Mouse (Mus musculus): Measurements from ENCODE around the gene Gm6096. TPM values are rescaled to one million over a fixed set of nuclear protein-coding genes. Genes with fewer than 3 reads are reported as not detected.

Gene Gm6096
- polyA plus RNA-seq, 1 experiment: not detected

DNA sequence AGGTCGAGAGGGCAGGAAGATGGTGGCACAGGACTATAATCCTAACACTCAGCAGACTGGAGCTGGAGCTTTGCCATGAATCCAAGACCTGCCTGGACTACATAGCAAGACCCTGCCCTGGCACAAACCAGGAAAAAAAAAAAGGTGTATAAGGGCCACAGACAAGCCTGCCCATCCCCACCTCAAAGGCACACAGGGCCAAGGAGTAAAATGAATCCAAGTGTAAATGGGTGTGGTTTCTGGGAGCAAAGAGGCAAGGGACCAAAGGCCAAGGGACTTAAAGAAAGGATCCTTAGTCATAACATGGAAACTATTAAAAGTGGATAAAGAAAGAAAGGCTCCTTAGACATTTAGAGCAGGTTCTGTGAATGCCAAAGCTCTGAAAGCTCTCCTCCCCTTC is 32.3 kb upstream of the Gm6096 start:
- Histone ChIP-seq H3K36me3 (ENCODE audit: control insufficient read depth, insufficient read depth, low read length) (no peaks in the 10 kb centered on the region), H3K27ac (ENCODE audit: control insufficient read depth, insufficient read depth, low read depth, low read length) (no peak overlapping the region), H3K4me1 (ENCODE audit: control insufficient read depth, insufficient read depth, low read length) (no peaks in the 10 kb centered on the region), H3K27me3 (ENCODE audit: control insufficient read depth, insufficient read depth, low read length) (no peaks in the 10 kb centered on the region), H3K4me3 (ENCODE audit: control insufficient read depth, low read depth, low read length) (no peak overlapping the region)
- no peak for TF ChIP-seq POLR2A (IDR thresholded peaks at IDR 0.05; ENCODE audit: control insufficient read depth, low read depth, low read length)
- TF ChIP-seq CTCF (IDR thresholded peaks at IDR 0.05; ENCODE audit: control insufficient read depth, insufficient read depth, insufficient replicate concordance, low read depth, low read length): no peak

GRCm38 (mm10) chr7:34221594-34222250 is 29.1 kb upstream of the Gm6096 start:
- Histone ChIP-seq H3K4me3 (ENCODE audit: control insufficient read depth, low read depth, low read length) (no peak overlapping the region), H3K36me3 (ENCODE audit: control insufficient read depth, insufficient read depth, low read length) (no peaks in the 10 kb centered on the region), H3K27me3 (ENCODE audit: control insufficient read depth, insufficient read depth, low read length) (no peaks in the 10 kb centered on the region), H3K27ac (ENCODE audit: control insufficient read depth, insufficient read depth, low read depth, low read length) (no peak overlapping the region), H3K4me1 (ENCODE audit: control insufficient read depth, insufficient read depth, low read length) (no peaks in the 10 kb centered on the region)
- no peak for TF ChIP-seq POLR2A (IDR thresholded peaks at IDR 0.05; ENCODE audit: control insufficient read depth, low read depth, low read length)
- no peak for TF ChIP-seq CTCF (IDR thresholded peaks at IDR 0.05; ENCODE audit: control insufficient read depth, insufficient read depth, insufficient replicate concordance, low read depth, low read length)

GRCm38 (mm10) chr7:34222340-34222739 is 28.5 kb upstream of the Gm6096 start:
- H3K4me1 ChIP-seq (ENCODE audit: control insufficient read depth, insufficient read depth, low read length): no peaks in the 10 kb centered on the region
- no peaks in the 10 kb centered on the region for H3K27me3 ChIP-seq (ENCODE audit: control insufficient read depth, insufficient read depth, low read length)
- no peak overlapping the region for H3K4me3 ChIP-seq (ENCODE audit: control insufficient read depth, low read depth, low read length)
- H3K36me3 ChIP-seq (ENCODE audit: control insufficient read depth, insufficient read depth, low read length): no peaks in the 10 kb centered on the region
- H3K27ac ChIP-seq (ENCODE audit: control insufficient read depth, insufficient read depth, low read depth, low read length): no peak overlapping the region
- no peak for TF ChIP-seq CTCF (IDR thresholded peaks at IDR 0.05; ENCODE audit: control insufficient read depth, insufficient read depth, insufficient replicate concordance, low read depth, low read length)

DNA sequence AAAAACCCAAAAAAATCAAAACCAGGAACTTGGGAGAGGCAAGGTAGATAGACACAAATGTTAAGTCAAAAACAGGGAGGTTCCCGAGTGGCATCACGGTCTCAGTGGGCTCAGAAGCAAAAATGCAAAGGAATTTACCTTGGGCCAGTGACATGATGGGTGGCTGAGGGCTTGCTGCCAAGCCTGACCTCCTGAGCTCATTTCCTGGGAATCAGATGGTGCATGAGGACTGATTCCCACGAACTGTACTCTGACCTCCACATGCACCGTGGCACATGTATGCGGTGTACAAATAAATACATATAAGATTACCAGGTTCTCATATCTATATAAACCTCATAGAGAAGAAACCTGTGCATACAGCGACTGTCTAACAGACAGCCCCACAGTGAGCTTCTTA is 26.5 kb upstream of the Gm6096 start:
- TF ChIP-seq CTCF (IDR thresholded peaks at IDR 0.05; ENCODE audit: control insufficient read depth, insufficient read depth, insufficient replicate concordance, low read depth, low read length) (no peak), POLR2A (IDR thresholded peaks at IDR 0.05; ENCODE audit: control insufficient read depth, low read depth, low read length) (no peak)
- Histone ChIP-seq H3K4me1 (ENCODE audit: control insufficient read depth, insufficient read depth, low read length) (peaks cover 2% of the 10 kb centered on the region), H3K27me3 (ENCODE audit: control insufficient read depth, insufficient read depth, low read length) (no peaks in the 10 kb centered on the region), H3K4me3 (ENCODE audit: control insufficient read depth, low read depth, low read length) (no peak overlapping the region), H3K36me3 (ENCODE audit: control insufficient read depth, insufficient read depth, low read length) (no peaks in the 10 kb centered on the region), H3K27ac (ENCODE audit: control insufficient read depth, insufficient read depth, low read depth, low read length) (no peak overlapping the region)

DNA sequence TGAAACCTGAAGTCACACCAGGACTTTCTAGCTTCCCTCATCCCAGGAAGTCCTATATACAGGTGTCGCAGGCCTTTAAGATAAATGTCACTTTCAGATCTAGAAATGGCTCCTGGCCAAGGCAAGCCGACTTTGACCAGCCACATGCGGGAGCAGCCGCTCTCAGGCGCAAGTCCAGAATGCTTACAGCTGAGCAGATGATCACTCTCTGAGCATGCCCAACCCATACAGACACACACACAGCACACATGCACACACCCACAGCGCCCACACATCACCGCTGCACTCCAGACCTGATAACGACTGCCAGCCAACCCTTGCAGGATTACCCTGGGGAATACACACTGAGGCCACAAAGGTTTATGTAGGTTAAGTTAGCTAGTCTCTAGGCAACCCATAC is 24.8 kb upstream of the Gm6096 start:
- Histone ChIP-seq H3K4me1 (ENCODE audit: control insufficient read depth, insufficient read depth, low read length) (peaks cover 6% of the 10 kb centered on the region), H3K4me3 (ENCODE audit: control insufficient read depth, low read depth, low read length) (no peak overlapping the region), H3K27ac (ENCODE audit: control insufficient read depth, insufficient read depth, low read depth, low read length) (no peak overlapping the region), H3K27me3 (ENCODE audit: control insufficient read depth, insufficient read depth, low read length) (no peaks in the 10 kb centered on the region), H3K36me3 (ENCODE audit: control insufficient read depth, insufficient read depth, low read length) (no peaks in the 10 kb centered on the region)
- no peak for TF ChIP-seq CTCF (IDR thresholded peaks at IDR 0.05; ENCODE audit: control insufficient read depth, insufficient read depth, insufficient replicate concordance, low read depth, low read length)

GRCm38 (mm10) chr7:34226846-34227245 is 24.0 kb upstream of the Gm6096 start:
- H3K27ac ChIP-seq (ENCODE audit: control insufficient read depth, insufficient read depth, low read depth, low read length): no peak overlapping the region
- H3K4me3 ChIP-seq (ENCODE audit: control insufficient read depth, low read depth, low read length): peak overlapping the region; percentile 63
- no peaks in the 10 kb centered on the region for H3K36me3 ChIP-seq (ENCODE audit: control insufficient read depth, insufficient read depth, low read length)
- no peak for TF ChIP-seq POLR2A (IDR thresholded peaks at IDR 0.05; ENCODE audit: control insufficient read depth, low read depth, low read length)
- TF ChIP-seq CTCF (IDR thresholded peaks at IDR 0.05; ENCODE audit: control insufficient read depth, insufficient read depth, insufficient replicate concordance, low read depth, low read length): no peak; the same call in 1 of the 2 replicates
- no peaks in the 10 kb centered on the region for H3K27me3 ChIP-seq (ENCODE audit: control insufficient read depth, insufficient read depth, low read length)
- peaks cover 6% of the 10 kb centered on the region for H3K4me1 ChIP-seq (ENCODE audit: control insufficient read depth, insufficient read depth, low read length)

GRCm38 (mm10) chr7:34228641-34229040 is 22.2 kb upstream of the Gm6096 start:
- Histone ChIP-seq H3K4me1 (ENCODE audit: control insufficient read depth, insufficient read depth, low read length) (peaks cover 6% of the 10 kb centered on the region), H3K36me3 (ENCODE audit: control insufficient read depth, insufficient read depth, low read length) (no peaks in the 10 kb centered on the region), H3K27me3 (ENCODE audit: control insufficient read depth, insufficient read depth, low read length) (no peaks in the 10 kb centered on the region), H3K27ac (ENCODE audit: control insufficient read depth, insufficient read depth, low read depth, low read length) (no peak overlapping the region), H3K4me3 (ENCODE audit: control insufficient read depth, low read depth, low read length) (peak overlapping the region; percentile 81)
- TF ChIP-seq POLR2A (IDR thresholded peaks at IDR 0.05; ENCODE audit: control insufficient read depth, low read depth, low read length) (no peak), CTCF (IDR thresholded peaks at IDR 0.05; ENCODE audit: control insufficient read depth, insufficient read depth, insufficient replicate concordance, low read depth, low read length) (no peak)

- TF ChIP-seq CTCF (IDR thresholded peaks at IDR 0.05; ENCODE audit: control insufficient read depth, insufficient read depth, insufficient replicate concordance, low read depth, low read length): no peak
- TF ChIP-seq POLR2A (IDR thresholded peaks at IDR 0.05; ENCODE audit: control insufficient read depth, low read depth, low read length): no peak
- no peaks in the 10 kb centered on the region for H3K36me3 ChIP-seq (ENCODE audit: control insufficient read depth, insufficient read depth, low read length)
- no peak overlapping the region; the same call in 1 of the 2 replicates for H3K27ac ChIP-seq (ENCODE audit: control insufficient read depth, insufficient read depth, low read depth, low read length)
- H3K4me1 ChIP-seq (ENCODE audit: control insufficient read depth, insufficient read depth, low read length): peaks cover 9% of the 10 kb centered on the region
- H3K4me3 ChIP-seq (ENCODE audit: control insufficient read depth, low read depth, low read length): peak overlapping the region; percentile 95
- no peaks in the 10 kb centered on the region for H3K27me3 ChIP-seq (ENCODE audit: control insufficient read depth, insufficient read depth, low read length)
Measured at GRCm38 (mm10) chr7:34229153-34229552, 21.7 kb upstream of the Gm6096 start.
